Mouse (Mus musculus) midbrain, embryonic 13.5 days (tissue): Measurements from ENCODE around the gene Crip2. TPM values are rescaled to one million over a fixed set of nuclear protein-coding genes. Genes with fewer than 3 reads are reported as not detected.

Experiments
- ATAC-seq: fragments of 200-750 bp; cut with Nextera tagmentation; 2 replicates; pipeline ENCODE4 v1.8.0; 2017; ENCODE audit warnings: mild to moderate bottlenecking, moderate TSS enrichment, moderate library complexity
- H3K27ac ChIP-seq: fragments of 300-500 bp; sonication (generic); 2 replicates; pipeline ENCODE4 v1.5.1; 2015; ENCODE audit warnings: inconsistent platforms, mild to moderate bottlenecking, moderate library complexity
- H3K27me3 ChIP-seq: fragments of 300-500 bp; sonication (generic); 2 replicates; pipeline ENCODE4 v1.6.1; 2015; ENCODE audit warnings: mild to moderate bottlenecking, inconsistent platforms
- H3K36me3 ChIP-seq: fragments of 300-500 bp; sonication (generic); 2 replicates; pipeline ENCODE4 v1.6.1; 2015; ENCODE audit warnings: mild to moderate bottlenecking, inconsistent platforms
- H3K4me1 ChIP-seq: fragments of 300-500 bp; sonication (generic); replicated peaks from 2 replicates; pipeline ENCODE4 v1.6.1; 2015; ENCODE audit warnings: inconsistent platforms
- H3K4me2 ChIP-seq: fragments of 300-500 bp; sonication (generic); replicated peaks from 2 replicates; pipeline ENCODE4 v1.6.1; 2015; ENCODE audit warnings: moderate library complexity, mild to moderate bottlenecking, inconsistent platforms
- H3K4me3 ChIP-seq: fragments of 300-500 bp; sonication (generic); replicated peaks from 2 replicates; pipeline ENCODE4 v1.5.1; 2015; ENCODE audit warnings: mild to moderate bottlenecking, inconsistent platforms
- H3K9ac ChIP-seq: fragments of 300-500 bp; sonication (generic); replicated peaks from 2 replicates; pipeline ENCODE4 v1.6.1; 2015; ENCODE audit warnings: mild to moderate bottlenecking, inconsistent platforms
- H3K9me3 ChIP-seq: fragments of 300-500 bp; sonication (generic); 2 replicates; pipeline ENCODE4 v1.6.1; 2016; ENCODE audit warnings: mild to moderate bottlenecking, inconsistent platforms
- WGBS: fragments of 180-500 bp; shearing (Covaris S2); methylation state at CpG from one replicate; pipeline ENCODE4 v1.1.7; 2015; 5-methylcytosine and 5-hydroxymethylcytosine counted together
- polyA plus RNA-seq: library from polyadenylated mRNA; unstranded; fragments of >200 nt; fragmentation: Nextera tagmentation; extraction: Ambion mirVana; gene quantifications from 2 replicates; pipeline ENCODE4 v1.2.1, GENCODE M21; 2015

Gene Crip2
- polyA plus RNA-seq, 1 experiment from 2014 or later: 360 TPM

- Histone ChIP-seq H3K4me2 (no peak overlapping the region), H3K27ac (no peak overlapping the region), H3K9me3 (no peaks in the 10 kb centered on the region), H3K36me3 (peaks cover 95% of the 10 kb centered on the region), H3K27me3 (no peaks in the 10 kb centered on the region), H3K4me1 (peaks cover 9% of the 10 kb centered on the region), H3K9ac (no peak overlapping the region), H3K4me3 (no peak overlapping the region)
- WGBS: 75% methylated on average over 5 of the region's 5 CpGs
- ATAC-seq: no peak
These were observed 6.1 kb upstream of the Crip2 start for GRCm38 (mm10) chr12:113133861-113134403.

DNA sequence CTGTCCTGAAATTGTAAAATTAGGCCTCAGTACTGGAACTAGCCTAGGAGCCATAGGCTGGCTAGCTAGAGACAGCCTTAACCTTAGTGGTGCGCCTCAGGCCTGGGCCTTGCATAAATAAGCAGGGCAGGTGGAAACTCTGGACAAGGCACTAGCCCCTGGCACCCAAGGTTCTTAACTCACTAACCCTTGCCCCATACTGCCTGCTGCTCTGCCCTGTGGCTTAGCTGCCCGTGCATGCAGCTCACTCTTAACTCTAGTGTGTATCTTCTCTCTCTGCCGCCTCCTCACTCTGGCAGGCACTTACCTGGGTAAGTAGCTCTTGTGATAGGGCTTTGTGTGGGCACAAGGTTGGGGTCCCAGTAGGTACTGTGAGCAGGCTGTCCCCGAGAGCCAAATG, 5.5 kb upstream of the Crip2 start:
- no peaks in the 10 kb centered on the region for H3K9me3 ChIP-seq
- H3K27me3 ChIP-seq: no peaks in the 10 kb centered on the region
- 90% methylated on average over 4 of the region's 4 CpGs for WGBS
- peaks cover 15% of the 10 kb centered on the region for H3K4me1 ChIP-seq
- no peak overlapping the region for H3K4me2 ChIP-seq
- no peak overlapping the region for H3K4me3 ChIP-seq
- peaks cover 89% of the 10 kb centered on the region for H3K36me3 ChIP-seq
- no peak overlapping the region for H3K27ac ChIP-seq
- ATAC-seq: no peak
- H3K9ac ChIP-seq: no peak overlapping the region

- no peaks in the 10 kb centered on the region for H3K9me3 ChIP-seq
- peaks cover 19% of the 10 kb centered on the region for H3K4me1 ChIP-seq
- no peak overlapping the region for H3K4me3 ChIP-seq
- H3K36me3 ChIP-seq: peaks cover 80% of the 10 kb centered on the region
- ATAC-seq: no peak
- H3K27ac ChIP-seq: no peak overlapping the region
- H3K9ac ChIP-seq: no peak overlapping the region
- H3K4me2 ChIP-seq: no peak overlapping the region
- WGBS: 91% methylated on average over 7 of the region's 7 CpGs
- H3K27me3 ChIP-seq: no peaks in the 10 kb centered on the region
These were observed 4.6 kb upstream of the Crip2 start for GRCm38 (mm10) chr12:113135401-113135800.

- Histone ChIP-seq H3K4me2 (no peak overlapping the region), H3K9ac (no peak overlapping the region), H3K27ac (no peak overlapping the region), H3K36me3 (peaks cover 69% of the 10 kb centered on the region), H3K27me3 (no peaks in the 10 kb centered on the region), H3K9me3 (no peaks in the 10 kb centered on the region), H3K4me3 (no peak overlapping the region), H3K4me1 (peaks cover 29% of the 10 kb centered on the region)
- 79% methylated on average over 17 of the region's 17 CpGs for WGBS
- no peak for ATAC-seq
These were observed 3.5 kb upstream of the Crip2 start for GRCm38 (mm10) chr12:113136492-113137020.

- Histone ChIP-seq H3K4me3 (no peak overlapping the region), H3K4me2 (no peak overlapping the region), H3K9ac (no peak overlapping the region), H3K4me1 (peaks cover 39% of the 10 kb centered on the region), H3K27me3 (no peaks in the 10 kb centered on the region), H3K36me3 (peaks cover 59% of the 10 kb centered on the region), H3K27ac (no peak overlapping the region), H3K9me3 (no peaks in the 10 kb centered on the region)
- ATAC-seq: no peak
- WGBS: 88% methylated on average over 18 of the region's 18 CpGs
These were observed 2.5 kb upstream of the Crip2 start for GRCm38 (mm10) chr12:113137260-113138213.

- H3K27ac ChIP-seq: peak overlapping the region; percentile 88
- H3K4me1 ChIP-seq: peaks cover 47% of the 10 kb centered on the region
- H3K9me3 ChIP-seq: no peaks in the 10 kb centered on the region
- peaks cover 51% of the 10 kb centered on the region for H3K36me3 ChIP-seq
- no peak overlapping the region for H3K9ac ChIP-seq
- H3K4me3 ChIP-seq: no peak overlapping the region
- WGBS: 76% methylated on average over 6 of the region's 6 CpGs
- no peak for ATAC-seq
- H3K27me3 ChIP-seq: no peaks in the 10 kb centered on the region
- no peak overlapping the region for H3K4me2 ChIP-seq
These were observed 1.7 kb upstream of the Crip2 start for GRCm38 (mm10) chr12:113138291-113138690.

- H3K9me3 ChIP-seq: no peaks in the 10 kb centered on the region
- peaks cover 51% of the 10 kb centered on the region for H3K36me3 ChIP-seq
- H3K4me2 ChIP-seq: peak overlapping the region; percentile 82
- peak overlapping the region; percentile 88 for H3K27ac ChIP-seq
- ATAC-seq: peak; percentile 5
- no peaks in the 10 kb centered on the region for H3K27me3 ChIP-seq
- WGBS: 32% methylated on average over 11 of the region's 11 CpGs
- peak overlapping the region; percentile 81 for H3K9ac ChIP-seq
- peak overlapping the region; percentile 74 for H3K4me3 ChIP-seq
- peaks cover 49% of the 10 kb centered on the region for H3K4me1 ChIP-seq
These were observed 853 bp upstream of the Crip2 start for GRCm38 (mm10) chr12:113138901-113139864.

DNA sequence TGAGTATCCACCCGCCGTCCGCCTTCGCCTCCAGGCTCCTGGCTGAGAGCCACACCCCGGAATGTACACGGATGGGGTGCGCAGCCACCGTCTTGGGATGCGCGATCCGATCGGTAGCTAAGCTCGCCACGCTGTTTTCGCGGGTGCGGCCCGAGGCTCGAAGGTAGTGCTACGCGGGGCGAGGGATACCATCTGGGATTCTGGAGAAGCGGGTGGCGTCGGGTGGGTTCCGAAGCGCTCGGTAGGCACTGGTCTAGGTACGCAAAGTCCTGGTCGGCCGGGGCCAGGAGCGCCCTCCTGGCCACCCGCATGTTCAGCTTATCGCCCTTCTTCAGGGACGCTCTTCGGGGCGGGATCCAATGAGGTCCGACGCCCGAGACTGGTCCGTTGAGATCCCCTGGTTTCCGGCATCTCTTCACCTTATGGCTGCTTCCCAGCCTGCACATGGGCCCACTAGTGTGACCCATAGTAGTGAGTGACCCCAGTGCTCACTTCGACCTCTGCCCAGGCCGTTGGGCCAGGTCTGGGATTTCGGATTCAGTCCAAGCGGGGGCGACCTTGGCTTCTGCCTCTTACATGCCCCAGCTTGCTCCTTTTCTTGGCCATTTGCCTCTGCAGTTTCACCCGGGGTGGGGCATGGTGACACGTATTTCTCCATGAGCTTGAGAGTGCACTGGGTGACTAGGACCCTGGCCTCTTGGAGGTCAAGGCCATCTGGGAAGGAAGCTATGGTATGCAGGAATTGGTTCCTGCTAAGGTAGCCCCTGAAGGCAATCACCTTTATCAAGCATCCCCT, 778 bp downstream of the Crip2 start:
- Histone ChIP-seq H3K27me3 (no peaks in the 10 kb centered on the region), H3K4me2 (peak overlapping the region; percentile 82), H3K27ac (peak overlapping the region; percentile 88), H3K9me3 (no peaks in the 10 kb centered on the region), H3K4me1 (peaks cover 49% of the 10 kb centered on the region), H3K4me3 (peak overlapping the region; percentile 74), H3K9ac (peak overlapping the region; percentile 81), H3K36me3 (peaks cover 50% of the 10 kb centered on the region)
- ATAC-seq: no peak; the same call in 1 of the 2 replicates
- WGBS: 2% methylated on average over 47 of the region's 49 CpGs

- peak overlapping the region; percentile 74 for H3K4me3 ChIP-seq
- peaks cover 44% of the 10 kb centered on the region for H3K36me3 ChIP-seq
- ATAC-seq: no peak
- peak overlapping the region; percentile 82 for H3K4me2 ChIP-seq
- H3K27ac ChIP-seq: peak overlapping the region; percentile 52
- peaks cover 52% of the 10 kb centered on the region for H3K4me1 ChIP-seq
- H3K27me3 ChIP-seq: no peaks in the 10 kb centered on the region; the same call in 1 of the 2 replicates
- H3K9me3 ChIP-seq: no peaks in the 10 kb centered on the region
- peak overlapping the region; percentile 81 for H3K9ac ChIP-seq
- WGBS: 26% methylated on average over 8 of the region's 8 CpGs
These were observed 1.5 kb downstream of the Crip2 start for GRCm38 (mm10) chr12:113141531-113141973.

DNA sequence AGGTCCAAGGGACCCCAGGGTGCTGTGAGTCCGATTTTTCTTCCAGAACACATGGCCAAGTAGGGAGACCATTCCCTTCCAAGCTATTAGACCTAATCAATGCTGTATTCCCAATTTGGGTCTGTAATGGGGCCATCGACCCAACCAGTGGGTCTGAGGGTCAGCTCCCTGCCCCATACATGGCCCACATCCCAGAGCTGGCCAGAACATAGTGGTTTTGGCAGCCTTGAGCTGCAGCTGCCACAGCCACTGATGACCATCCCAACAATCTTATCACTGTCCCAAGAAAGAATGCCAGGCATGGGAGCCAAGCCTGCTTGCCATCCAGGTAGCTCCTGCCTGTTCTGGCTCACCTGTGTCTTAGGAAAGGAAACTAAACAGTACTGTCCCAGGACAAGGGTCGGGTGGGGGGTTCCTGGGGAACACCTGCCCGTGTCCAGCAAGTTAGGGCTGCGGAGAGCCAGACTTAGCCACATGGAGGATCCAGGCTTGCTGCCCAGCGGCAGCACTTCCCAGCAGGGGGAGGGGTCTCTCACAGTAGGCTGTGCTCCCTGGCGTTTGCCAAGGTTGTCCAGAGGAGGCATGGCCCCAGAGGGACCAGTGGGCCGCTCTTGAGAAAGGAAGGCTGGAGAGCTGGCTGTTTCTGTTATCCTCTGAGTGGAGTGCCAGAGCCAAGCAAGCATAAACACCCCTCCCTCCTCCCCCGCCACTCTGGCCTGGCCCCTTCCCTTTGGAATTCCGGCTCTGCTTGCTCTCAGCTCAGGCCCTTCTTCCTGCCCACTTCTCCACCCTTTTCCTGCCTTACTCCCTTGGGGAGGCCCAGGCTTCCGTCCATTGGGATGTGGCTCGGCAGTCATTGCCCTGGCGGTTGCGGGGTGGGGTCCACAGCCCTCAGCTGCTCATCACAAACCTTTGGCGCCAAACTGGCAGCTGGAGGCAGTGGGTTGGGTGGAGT, 2.3 kb downstream of the Crip2 start:
- H3K27me3 ChIP-seq: no peaks in the 10 kb centered on the region; the same call in 1 of the 2 replicates
- no peak for ATAC-seq
- H3K4me1 ChIP-seq: peaks cover 54% of the 10 kb centered on the region
- no peaks in the 10 kb centered on the region for H3K9me3 ChIP-seq
- H3K4me2 ChIP-seq: peak overlapping the region; percentile 82
- peaks cover 36% of the 10 kb centered on the region for H3K36me3 ChIP-seq
- H3K9ac ChIP-seq: peak overlapping the region; percentile 81
- peak overlapping the region; percentile 74 for H3K4me3 ChIP-seq
- 19% methylated on average over 15 of the region's 15 CpGs for WGBS
- H3K27ac ChIP-seq: peak overlapping the region; percentile 52
